Mouse (Mus musculus) testis, postnatal 10 days (tissue): ENCODE data around the gene Mid1.

Experiments used
- DNase-seq: peaks from one replicate; pipeline ENCODE4 v3.0.0; 2021; ENCODE audit warnings: low spot score

The Mid1 gene

GRCm38 (mm10) chrX:169813673-169814072, 128.7 kb downstream of the Mid1 start:
- no peak for DNase-seq

GRCm38 (mm10) chrX:169826947-169827346, 141.9 kb downstream of the Mid1 start:
- DNase-seq: no peak

- no peak for DNase-seq
Measured at GRCm38 (mm10) chrX:169827720-169828119, 142.7 kb downstream of the Mid1 start.

GRCm38 (mm10) chrX:169828136-169828535, 143.1 kb downstream of the Mid1 start:
- DNase-seq: no peak

GRCm38 (mm10) chrX:169830052-169830451, 145.1 kb downstream of the Mid1 start:
- DNase-seq: no peak

GRCm38 (mm10) chrX:169837947-169838649, 153.1 kb downstream of the Mid1 start:
- DNase-seq: no peak

GRCm38 (mm10) chrX:169838650-169838971, 153.6 kb downstream of the Mid1 start:
- DNase-seq: no peak

- no peak for DNase-seq
Measured at GRCm38 (mm10) chrX:169843267-169843666, 158.3 kb downstream of the Mid1 start.

- DNase-seq: no peak
Measured at GRCm38 (mm10) chrX:169844150-169844772, 159.3 kb downstream of the Mid1 start.

- DNase-seq: no peak
Measured at GRCm38 (mm10) chrX:169846187-169846586, 161.2 kb downstream of the Mid1 start.

GRCm38 (mm10) chrX:169861194-169861720, 176.3 kb downstream of the Mid1 start:
- DNase-seq: no peak

- DNase-seq: no peak
Measured at GRCm38 (mm10) chrX:169862440-169862839, 177.4 kb downstream of the Mid1 start.

GRCm38 (mm10) chrX:169862848-169863247, 177.8 kb downstream of the Mid1 start:
- peak; percentile 45 for DNase-seq

GRCm38 (mm10) chrX:169863841-169864240, 178.8 kb downstream of the Mid1 start:
- no peak for DNase-seq

GRCm38 (mm10) chrX:169868223-169868622, 183.2 kb downstream of the Mid1 start:
- no peak for DNase-seq

- DNase-seq: no peak
Measured at GRCm38 (mm10) chrX:169874475-169874874, 189.5 kb downstream of the Mid1 start.

GRCm38 (mm10) chrX:169879481-169880362, 194.7 kb downstream of the Mid1 start:
- DNase-seq: peak; percentile 77

GRCm38 (mm10) chrX:169880363-169880711, 195.3 kb downstream of the Mid1 start:
- DNase-seq: no peak

GRCm38 (mm10) chrX:169880826-169881225, 195.8 kb downstream of the Mid1 start:
- DNase-seq: no peak

- no peak for DNase-seq
Measured at GRCm38 (mm10) chrX:169881253-169882219, 196.5 kb downstream of the Mid1 start.

GRCm38 (mm10) chrX:169882220-169882609, 197.2 kb downstream of the Mid1 start:
- DNase-seq: no peak
